Mouse (Mus musculus) embryonic fibroblast, embryonic 13.5 days (primary cell): ENCODE results near the gene Spc24.
A peak's percentile ranks its signal among the peaks of the same experiment; 100 is the strongest.

Source experiments
- CTCF ChIP-seq: IDR thresholded peaks from 2 replicates; pipeline ENCODE4 v1.5.1; 2011; ENCODE audit warnings: mild to moderate bottlenecking, control low read depth, low read length, moderate library complexity, borderline replicate concordance; ENCODE audit not compliant: insufficient read depth
- POLR2A ChIP-seq: IDR thresholded peaks from 2 replicates; pipeline ENCODE4 v1.6.1; 2011; ENCODE audit warnings: low read depth, mild to moderate bottlenecking, control low read depth, low read length, moderate library complexity

- TF ChIP-seq CTCF (no peak), POLR2A (peak; percentile 93)
Measured at GRCm38 (mm10) chr9:21723377-21724146, 36.5 kb downstream of the Spc24 start, which contains the start of gene Ldlr.
